Mouse (Mus musculus) forebrain, embryonic 10.5 days (tissue): ENCODE results near the gene Fastkd5. TPM values are rescaled to one million over a fixed set of nuclear protein-coding genes. Genes with fewer than 3 reads are reported as not detected.
"Not testable (repeated sequence)": the region's sequence is repeated elsewhere in the genome, so short reads cannot be mapped to it uniquely, and the experiment has no call there.

Experiments used
- DNase-seq: peaks from one replicate; pipeline ENCODE4 v3.0.0-alpha.2; 2017; ENCODE audit warnings: low spot score; ENCODE audit errors: extremely low spot score
- H3K27ac ChIP-seq: fragments of 300-500 bp; sonication (generic); 2 replicates; pipeline ENCODE4 v1.5.1; 2016; ENCODE audit warnings: mild to moderate bottlenecking
- H3K27me3 ChIP-seq: fragments of 300-500 bp; sonication (generic); 2 replicates; pipeline ENCODE4 v1.6.1; 2016; ENCODE audit warnings: mild to moderate bottlenecking; ENCODE audit not compliant: poor library complexity, severe bottlenecking
- H3K36me3 ChIP-seq: fragments of 300-500 bp; sonication (generic); replicated peaks from 2 replicates; pipeline ENCODE4 v1.6.1; 2016; ENCODE audit warnings: mild to moderate bottlenecking, moderate library complexity
- H3K4me1 ChIP-seq: fragments of 300-500 bp; sonication (generic); 2 replicates; pipeline ENCODE4 v1.6.1; 2016
- H3K4me3 ChIP-seq: fragments of 300-500 bp; sonication (generic); 2 replicates; pipeline ENCODE4 v1.5.1; 2016; ENCODE audit warnings: mild to moderate bottlenecking, moderate library complexity
- H3K9me3 ChIP-seq: fragments of 300-500 bp; sonication (generic); 2 replicates; pipeline ENCODE4 v1.6.1; 2016; ENCODE audit warnings: mild to moderate bottlenecking, moderate library complexity
- WGBS: fragments of 180-500 bp; shearing (Covaris S2); methylation state at CpG from one replicate; pipeline ENCODE4 v1.1.7; 2016; 5-methylcytosine and 5-hydroxymethylcytosine counted together
- polyA plus RNA-seq: library from polyadenylated mRNA; unstranded; fragments of >200 nt; fragmentation: Nextera tagmentation; extraction: Ambion mirVana; gene quantifications from 2 replicates; pipeline ENCODE4 v1.2.1, GENCODE M21; 2016

Fastkd5 gene
- polyA plus RNA-seq, 1 experiment from 2014 or later = 21.4 TPM

GRCm38 (mm10) chr2:130583902-130584560, 45.8 kb downstream of the Fastkd5 start:
- H3K27ac ChIP-seq = no peak overlapping the region
- no peak for DNase-seq
- 0 out of 2 replicates have a peak, but pooled peaks cover under 1% of the 10 kb centered on the region for H3K36me3 ChIP-seq
- H3K4me1 ChIP-seq = peaks cover 23% of the 10 kb centered on the region
- H3K9me3 ChIP-seq = no peaks in the 10 kb centered on the region
- 83% methylated on average over 10 of the region's 10 CpGs for WGBS
- no peak overlapping the region for H3K4me3 ChIP-seq
- peaks cover 60% of the 10 kb centered on the region for H3K27me3 ChIP-seq

GRCm38 (mm10) chr2:130582552-130582951, 47.3 kb downstream of the Fastkd5 start, which contains the start of gene Avp:
TSS of gene Avp (minus strand) at chr2:130582554.
- Histone ChIP-seq H3K27me3 (peaks cover 75% of the 10 kb centered on the region), H3K27ac (no peak within 1 kb of the TSS), H3K36me3 (no peaks in the 10 kb centered on the region), H3K4me1 (peaks cover 26% of the 10 kb centered on the region), H3K9me3 (no peaks in the 10 kb centered on the region), H3K4me3 (peak within 1 kb of the TSS; percentile 44)
- no peak for DNase-seq
- WGBS = 38% methylated on average over 10 of the region's 10 CpGs

GRCm38 (mm10) chr2:130581201-130581600, 48.6 kb downstream of the Fastkd5 start:
- 2% methylated on average over 16 of the region's 16 CpGs for WGBS
- Histone ChIP-seq H3K4me1 (peaks cover 37% of the 10 kb centered on the region), H3K27me3 (peaks cover 89% of the 10 kb centered on the region), H3K9me3 (no peaks in the 10 kb centered on the region), H3K36me3 (no peaks in the 10 kb centered on the region), H3K27ac (no peak overlapping the region), H3K4me3 (peak overlapping the region; percentile 44)
- no peak for DNase-seq

- WGBS = 4% methylated on average over 8 of the region's 8 CpGs
- Histone ChIP-seq H3K36me3 (no peaks in the 10 kb centered on the region), H3K27ac (no peak overlapping the region), H3K27me3 (peaks cover 98% of the 10 kb centered on the region), H3K4me3 (no peak overlapping the region), H3K9me3 (no peaks in the 10 kb centered on the region), H3K4me1 (peaks cover 40% of the 10 kb centered on the region)
- DNase-seq = no peak
Measured at GRCm38 (mm10) chr2:130579791-130580190, 50.0 kb downstream of the Fastkd5 start.

- no peaks in the 10 kb centered on the region for H3K9me3 ChIP-seq
- WGBS = 8% methylated on average over 11 of the region's 11 CpGs
- H3K4me1 ChIP-seq = peaks cover 40% of the 10 kb centered on the region
- no peak overlapping the region for H3K27ac ChIP-seq
- no peak overlapping the region for H3K4me3 ChIP-seq
- peak; percentile 63 for DNase-seq
- no peaks in the 10 kb centered on the region for H3K36me3 ChIP-seq
- H3K27me3 ChIP-seq = peaks cover 100% of the 10 kb centered on the region
Measured at GRCm38 (mm10) chr2:130578148-130578547, 51.7 kb downstream of the Fastkd5 start.

- Histone ChIP-seq H3K9me3 (no peaks in the 10 kb centered on the region), H3K27ac (no peak overlapping the region), H3K4me3 (peak overlapping the region; percentile 40), H3K27me3 (peaks cover 96% of the 10 kb centered on the region), H3K36me3 (no peaks in the 10 kb centered on the region), H3K4me1 (peaks cover 40% of the 10 kb centered on the region)
- WGBS = 3% methylated on average over 12 of the region's 12 CpGs
- peak; percentile 45 for DNase-seq
Measured at GRCm38 (mm10) chr2:130577632-130578031, 52.2 kb downstream of the Fastkd5 start.

GRCm38 (mm10) chr2:130577021-130577420, 52.8 kb downstream of the Fastkd5 start:
- DNase-seq = peak; percentile 23
- WGBS = 5% methylated on average over 9 of the region's 9 CpGs
- Histone ChIP-seq H3K4me1 (peaks cover 40% of the 10 kb centered on the region), H3K4me3 (peak overlapping the region; percentile 40; the same call in 1 of the 2 replicates), H3K9me3 (no peaks in the 10 kb centered on the region), H3K27me3 (peaks cover 94% of the 10 kb centered on the region), H3K36me3 (no peaks in the 10 kb centered on the region), H3K27ac (no peak overlapping the region)

GRCm38 (mm10) chr2:130576564-130576963, 53.3 kb downstream of the Fastkd5 start:
- DNase-seq = peak; percentile 30
- peaks cover 89% of the 10 kb centered on the region for H3K27me3 ChIP-seq
- not testable (repeated sequence) for H3K36me3 ChIP-seq, H3K9me3 ChIP-seq, H3K27ac ChIP-seq
- WGBS = under 1% methylated on average over 32 of the region's 32 CpGs
- H3K4me1 ChIP-seq = peaks cover 40% of the 10 kb centered on the region
- peak overlapping the region; percentile 40 for H3K4me3 ChIP-seq

- H3K27ac ChIP-seq = no peak within 1 kb of the TSS
- H3K27me3 ChIP-seq = peaks cover 84% of the 10 kb centered on the region
- H3K9me3 ChIP-seq = no peaks in the 10 kb centered on the region
- H3K4me1 ChIP-seq = peaks cover 34% of the 10 kb centered on the region
- no peak for DNase-seq
- H3K36me3 ChIP-seq = no peaks in the 10 kb centered on the region
- WGBS = 42% methylated on average over 9 of the region's 9 CpGs
- H3K4me3 ChIP-seq = peak within 1 kb of the TSS; percentile 40
Measured at GRCm38 (mm10) chr2:130575873-130576272, 54.0 kb downstream of the Fastkd5 start, which contains the start of gene Oxt. TSS of gene Oxt (plus strand) at chr2:130576173.

GRCm38 (mm10) chr2:130574960-130575359, 54.9 kb downstream of the Fastkd5 start:
- H3K36me3 ChIP-seq = no peaks in the 10 kb centered on the region
- DNase-seq = no peak
- no peak overlapping the region for H3K27ac ChIP-seq
- peaks cover 24% of the 10 kb centered on the region for H3K4me1 ChIP-seq
- peaks cover 77% of the 10 kb centered on the region for H3K27me3 ChIP-seq
- H3K4me3 ChIP-seq = no peak overlapping the region
- 78% methylated on average over 5 of the region's 5 CpGs for WGBS
- no peaks in the 10 kb centered on the region for H3K9me3 ChIP-seq

GRCm38 (mm10) chr2:130569926-130570325, 59.9 kb downstream of the Fastkd5 start:
- H3K9me3 ChIP-seq = no peaks in the 10 kb centered on the region
- peaks cover 27% of the 10 kb centered on the region for H3K36me3 ChIP-seq
- DNase-seq = no peak
- H3K4me3 ChIP-seq = no peak overlapping the region
- peaks cover 27% of the 10 kb centered on the region for H3K27me3 ChIP-seq
- peaks cover 5% of the 10 kb centered on the region for H3K4me1 ChIP-seq
- H3K27ac ChIP-seq = no peak overlapping the region

GRCm38 (mm10) chr2:130568921-130569320, 60.9 kb downstream of the Fastkd5 start:
- Histone ChIP-seq H3K27ac (no peak overlapping the region), H3K4me3 (no peak overlapping the region), H3K9me3 (no peaks in the 10 kb centered on the region), H3K36me3 (peaks cover 29% of the 10 kb centered on the region), H3K27me3 (peaks cover 17% of the 10 kb centered on the region), H3K4me1 (peaks cover 15% of the 10 kb centered on the region)
- no peak for DNase-seq
- 79% methylated on average over 4 of the region's 4 CpGs for WGBS

- Histone ChIP-seq H3K9me3 (no peaks in the 10 kb centered on the region), H3K36me3 (peaks cover 29% of the 10 kb centered on the region), H3K27me3 (no peaks in the 10 kb centered on the region), H3K4me1 (peaks cover 28% of the 10 kb centered on the region), H3K27ac (no peak overlapping the region), H3K4me3 (peak overlapping the region; percentile 89; the same call in 1 of the 2 replicates)
- 90% methylated on average over 8 of the region's 8 CpGs for WGBS
- DNase-seq = no peak
Measured at GRCm38 (mm10) chr2:130564983-130565382, 64.8 kb downstream of the Fastkd5 start.
